Mouse (Mus musculus): ENCODE measurements around the gene Ltbp4. TPM values are rescaled to one million over a fixed set of nuclear protein-coding genes. Genes with fewer than 3 reads are reported as not detected.

The Ltbp4 gene
- polyA plus RNA-seq, 1 experiment from 2014 or later, result 66.0 TPM

DNA sequence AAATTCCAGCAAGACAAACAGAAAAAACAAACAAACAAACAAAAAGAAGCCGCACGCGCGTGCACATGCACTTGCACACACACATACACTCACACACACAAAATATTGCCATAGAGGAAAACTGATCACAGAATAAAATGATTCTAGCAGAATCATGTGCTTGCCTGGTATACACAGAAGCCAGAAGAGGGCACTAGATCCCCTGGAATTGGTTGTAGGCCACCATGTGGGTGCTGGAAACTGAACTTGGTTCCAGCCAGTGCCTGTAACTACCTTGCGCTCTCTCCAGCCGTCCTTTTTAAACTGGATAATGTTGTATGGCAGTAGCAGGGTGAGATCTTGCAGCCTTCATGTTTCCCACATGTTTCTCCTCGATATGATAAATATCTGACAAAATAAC lies 48.8 kb downstream of the Ltbp4 start:
- peaks cover 8% of the 10 kb centered on the region; the same call in 1 of the 2 replicates for H3K27me3 ChIP-seq
- no peak overlapping the region for H3K4me2 ChIP-seq
- no peak overlapping the region for H3K27ac ChIP-seq
- no peak overlapping the region for H3K9ac ChIP-seq
- 86% methylated on average over 7 of the region's 7 CpGs for WGBS
- ATAC-seq (ENCODE audit: insufficient number of reproducible peaks, low FRiP score, low TSS enrichment, low read depth), result no peak
- no peaks in the 10 kb centered on the region for H3K9me3 ChIP-seq
- H3K4me3 ChIP-seq, result no peak overlapping the region
- H3K4me1 ChIP-seq, result peaks cover 12% of the 10 kb centered on the region
- no peaks in the 10 kb centered on the region for H3K36me3 ChIP-seq

- no peak overlapping the region for H3K9ac ChIP-seq
- peak overlapping the region; percentile 25; the same call in 1 of the 2 replicates for H3K4me2 ChIP-seq
- peak overlapping the region; percentile 19 for H3K4me3 ChIP-seq
- no peak overlapping the region for H3K27ac ChIP-seq
- 8% methylated on average over 8 of the region's 8 CpGs for WGBS
- peaks cover 12% of the 10 kb centered on the region for H3K4me1 ChIP-seq
- peak; percentile 47; the same call in 1 of the 2 replicates for ATAC-seq (ENCODE audit: insufficient number of reproducible peaks, low FRiP score, low TSS enrichment, low read depth)
- H3K9me3 ChIP-seq, result no peaks in the 10 kb centered on the region
- H3K36me3 ChIP-seq, result peaks cover 19% of the 10 kb centered on the region
- peaks cover 8% of the 10 kb centered on the region; the same call in 1 of the 2 replicates for H3K27me3 ChIP-seq
Measured at GRCm38 (mm10) chr7:27285698-27286066, 51.8 kb downstream of the Ltbp4 start.

DNA sequence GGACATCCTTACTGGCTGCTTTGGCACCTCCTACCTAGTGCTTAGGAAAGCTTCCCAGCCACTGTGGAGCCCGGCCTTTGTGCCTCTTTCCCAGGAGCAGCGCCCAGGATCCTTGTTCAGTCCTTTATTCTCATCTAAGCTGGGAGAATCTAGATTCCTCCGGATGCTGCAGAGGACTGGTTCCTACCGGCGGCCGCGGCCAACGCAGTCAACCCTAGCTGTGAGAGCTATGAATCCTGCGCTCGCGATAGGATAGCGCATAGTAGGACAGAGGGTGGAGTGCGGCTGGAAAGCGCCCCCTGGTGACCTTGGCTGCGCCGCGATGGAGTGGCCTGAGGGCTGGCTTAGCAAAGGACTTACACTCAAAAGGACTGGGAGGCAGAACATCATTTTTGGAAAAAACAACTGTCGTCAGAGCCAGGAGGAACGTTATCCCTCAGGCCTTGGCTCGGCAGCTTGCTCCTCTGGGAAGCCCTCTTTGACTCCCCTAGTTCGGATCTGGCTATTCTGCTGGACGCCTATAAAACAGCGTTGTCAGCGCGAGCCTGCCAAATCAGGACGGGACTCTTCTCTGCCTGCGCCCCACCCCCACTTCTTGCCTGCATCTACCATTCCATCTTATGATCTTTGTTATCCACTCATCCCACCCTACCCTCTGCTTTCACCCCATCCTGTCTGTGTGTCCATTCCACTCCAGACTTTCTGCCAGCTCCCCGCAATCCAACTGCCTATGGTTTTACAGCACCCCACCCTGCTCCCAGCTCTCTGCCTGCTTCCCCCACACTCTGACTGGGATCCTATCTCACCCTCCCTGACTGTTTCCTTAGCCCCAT lies 52.4 kb downstream of the Ltbp4 start:
- ATAC-seq (ENCODE audit: insufficient number of reproducible peaks, low FRiP score, low TSS enrichment, low read depth), result peak; percentile 30; the same call in 1 of the 2 replicates
- WGBS, result 1% methylated on average over 28 of the region's 28 CpGs
- no peaks in the 10 kb centered on the region for H3K9me3 ChIP-seq
- no peak overlapping the region for H3K9ac ChIP-seq
- peaks cover 23% of the 10 kb centered on the region for H3K36me3 ChIP-seq
- peak overlapping the region; percentile 19 for H3K4me3 ChIP-seq
- peaks cover 8% of the 10 kb centered on the region; the same call in 1 of the 2 replicates for H3K27me3 ChIP-seq
- peaks cover 12% of the 10 kb centered on the region for H3K4me1 ChIP-seq
- no peak overlapping the region for H3K27ac ChIP-seq
- peak overlapping the region; percentile 25 for H3K4me2 ChIP-seq

DNA sequence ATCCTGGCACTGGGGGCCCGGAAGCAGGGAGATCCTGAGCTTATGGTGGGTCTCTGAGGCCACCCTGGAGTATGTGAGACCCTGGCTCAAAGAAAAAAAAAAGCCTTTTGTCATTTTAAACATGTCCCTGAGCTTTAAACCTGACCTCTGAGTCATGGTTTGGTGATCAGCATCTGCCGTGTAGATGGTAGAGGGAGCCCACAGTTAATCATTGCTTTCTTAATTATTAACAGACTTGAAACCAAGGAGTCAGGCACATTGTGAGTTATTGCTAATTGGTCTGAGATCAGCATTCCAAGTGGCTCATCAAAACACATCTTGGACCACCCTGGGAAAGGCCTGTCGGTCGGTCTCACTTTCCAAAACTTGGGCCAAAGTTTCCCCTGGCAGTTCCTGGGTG lies 55.3 kb downstream of the Ltbp4 start:
- 56% methylated on average over 4 of the region's 4 CpGs for WGBS
- Histone ChIP-seq H3K4me2 (no peak overlapping the region), H3K4me1 (peaks cover 12% of the 10 kb centered on the region), H3K36me3 (peaks cover 51% of the 10 kb centered on the region), H3K4me3 (no peak overlapping the region), H3K27ac (no peak overlapping the region), H3K27me3 (peaks cover 8% of the 10 kb centered on the region; the same call in 1 of the 2 replicates), H3K9ac (no peak overlapping the region), H3K9me3 (no peaks in the 10 kb centered on the region)
- ATAC-seq (ENCODE audit: insufficient number of reproducible peaks, low FRiP score, low TSS enrichment, low read depth), result no peak

DNA sequence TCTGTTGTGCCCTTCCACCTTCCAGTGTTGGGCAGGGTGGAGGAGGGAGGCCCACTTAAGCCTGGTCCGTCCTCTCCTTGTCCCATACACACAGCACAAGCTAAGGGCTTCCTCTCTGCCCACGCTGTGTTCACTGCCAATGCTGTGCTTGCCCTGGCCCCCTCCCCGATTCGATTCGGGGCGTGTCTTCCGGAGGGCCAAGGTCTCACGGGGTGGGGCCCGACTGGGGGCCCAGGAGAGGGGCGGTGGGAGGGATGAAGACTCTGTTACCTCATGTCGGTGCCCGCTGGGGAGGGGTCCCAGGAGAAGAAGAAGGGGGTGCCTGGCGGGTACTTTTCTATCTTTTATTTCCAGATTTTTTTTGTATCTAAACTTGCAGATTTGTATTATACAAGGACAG lies 55.8 kb downstream of the Ltbp4 start:
- Histone ChIP-seq H3K9me3 (no peaks in the 10 kb centered on the region), H3K4me3 (no peak overlapping the region), H3K4me1 (peaks cover 12% of the 10 kb centered on the region), H3K27me3 (peaks cover 8% of the 10 kb centered on the region; the same call in 1 of the 2 replicates), H3K27ac (no peak overlapping the region), H3K4me2 (no peak overlapping the region), H3K9ac (no peak overlapping the region), H3K36me3 (peaks cover 56% of the 10 kb centered on the region)
- WGBS, result 66% methylated on average over 13 of the region's 13 CpGs
- 0 out of 2 replicates have a peak, but pooled peaks have one; percentile 37 for ATAC-seq (ENCODE audit: insufficient number of reproducible peaks, low FRiP score, low TSS enrichment, low read depth)

DNA sequence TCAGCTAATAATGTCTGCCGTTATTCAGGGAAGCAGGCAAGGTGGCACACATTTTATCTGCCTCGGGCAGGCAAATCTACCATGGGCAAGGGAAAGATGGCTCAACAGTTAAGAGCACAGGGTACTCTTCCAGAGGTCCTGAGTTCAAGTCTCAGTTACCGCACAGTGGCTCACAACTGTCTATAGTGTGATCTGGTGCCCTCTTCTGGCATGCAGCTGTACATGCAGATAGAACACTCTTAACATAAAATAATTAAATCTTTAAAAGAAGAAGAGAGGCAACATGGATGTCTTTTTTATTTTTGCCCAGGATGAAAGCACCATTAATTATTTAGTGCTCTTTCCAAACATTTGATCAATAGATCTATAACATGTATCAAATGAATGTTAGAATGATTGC lies 60.3 kb downstream of the Ltbp4 start:
- Histone ChIP-seq H3K36me3 (peaks cover 89% of the 10 kb centered on the region), H3K27me3 (no peaks in the 10 kb centered on the region), H3K4me3 (no peak overlapping the region), H3K4me1 (peaks cover 4% of the 10 kb centered on the region; the same call in 1 of the 2 replicates), H3K9me3 (no peaks in the 10 kb centered on the region), H3K9ac (no peak overlapping the region), H3K4me2 (no peak overlapping the region), H3K27ac (no peak overlapping the region)
- WGBS, result 94% methylated on average over 3 of the region's 3 CpGs
- no peak for ATAC-seq (ENCODE audit: insufficient number of reproducible peaks, low FRiP score, low TSS enrichment, low read depth)

GRCm38 (mm10) chr7:27276021-27276420 lies 61.5 kb downstream of the Ltbp4 start:
- 57% methylated on average over 7 of the region's 7 CpGs for WGBS
- no peak overlapping the region for H3K27ac ChIP-seq
- H3K9me3 ChIP-seq, result no peaks in the 10 kb centered on the region
- no peak for ATAC-seq (ENCODE audit: insufficient number of reproducible peaks, low FRiP score, low TSS enrichment, low read depth)
- no peaks in the 10 kb centered on the region for H3K27me3 ChIP-seq
- peaks cover 4% of the 10 kb centered on the region; the same call in 1 of the 2 replicates for H3K4me1 ChIP-seq
- H3K4me3 ChIP-seq, result no peak overlapping the region
- no peak overlapping the region for H3K4me2 ChIP-seq
- H3K36me3 ChIP-seq, result peaks cover 88% of the 10 kb centered on the region
- H3K9ac ChIP-seq, result no peak overlapping the region

GRCm38 (mm10) chr7:27274916-27275315 lies 62.6 kb downstream of the Ltbp4 start:
- Histone ChIP-seq H3K27ac (no peak overlapping the region), H3K36me3 (peaks cover 90% of the 10 kb centered on the region), H3K9me3 (no peaks in the 10 kb centered on the region), H3K27me3 (no peaks in the 10 kb centered on the region), H3K4me3 (no peak overlapping the region), H3K4me1 (peaks cover 4% of the 10 kb centered on the region; the same call in 1 of the 2 replicates), H3K9ac (no peak overlapping the region), H3K4me2 (no peak overlapping the region)
- no peak for ATAC-seq (ENCODE audit: insufficient number of reproducible peaks, low FRiP score, low TSS enrichment, low read depth)
- 89% methylated on average over 4 of the region's 4 CpGs for WGBS

DNA sequence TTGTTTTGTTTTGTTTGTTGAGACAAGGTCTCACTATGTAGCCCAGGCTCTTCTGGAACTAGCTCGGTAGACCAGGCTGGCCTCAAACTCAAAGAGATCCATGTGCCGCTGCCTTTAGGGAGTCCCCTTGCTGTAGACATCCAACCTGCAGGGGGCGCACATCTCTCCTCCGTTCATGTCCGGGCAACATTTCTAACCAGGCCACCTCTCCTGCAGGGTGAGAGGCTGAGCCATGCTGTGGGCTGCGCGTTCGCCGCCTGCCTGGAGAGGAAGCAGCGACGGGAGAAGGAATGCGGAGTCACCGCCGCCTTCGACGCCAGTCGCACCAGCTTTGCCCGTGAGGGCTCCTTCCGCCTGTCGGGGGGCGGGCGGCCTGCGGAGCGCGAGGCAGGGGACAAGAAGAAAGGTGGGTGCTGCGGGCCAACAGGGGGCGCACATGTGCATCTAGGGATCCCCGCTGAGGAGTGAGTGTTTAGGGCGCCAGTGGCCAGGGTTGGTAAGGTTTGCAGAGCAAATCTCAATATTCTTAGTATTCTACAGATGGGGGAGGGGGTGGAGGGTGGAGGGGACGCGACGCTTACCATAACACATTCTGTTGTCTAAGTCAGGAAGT lies 63.6 kb downstream of the Ltbp4 start:
- no peak for ATAC-seq (ENCODE audit: insufficient number of reproducible peaks, low FRiP score, low TSS enrichment, low read depth)
- H3K9ac ChIP-seq, result no peak overlapping the region
- peaks cover 2% of the 10 kb centered on the region; the same call in 1 of the 2 replicates for H3K9me3 ChIP-seq
- peaks cover 90% of the 10 kb centered on the region for H3K36me3 ChIP-seq
- WGBS, result 63% methylated on average over 32 of the region's 32 CpGs
- H3K4me1 ChIP-seq, result peaks cover 4% of the 10 kb centered on the region; the same call in 1 of the 2 replicates
- no peak overlapping the region for H3K4me3 ChIP-seq
- no peaks in the 10 kb centered on the region for H3K27me3 ChIP-seq
- H3K27ac ChIP-seq, result no peak overlapping the region
- no peak overlapping the region for H3K4me2 ChIP-seq

GRCm38 (mm10) chr7:27271423-27271822 lies 66.1 kb downstream of the Ltbp4 start:
- 92% methylated on average over 8 of the region's 8 CpGs for WGBS
- no peak for ATAC-seq (ENCODE audit: insufficient number of reproducible peaks, low FRiP score, low TSS enrichment, low read depth)

DNA sequence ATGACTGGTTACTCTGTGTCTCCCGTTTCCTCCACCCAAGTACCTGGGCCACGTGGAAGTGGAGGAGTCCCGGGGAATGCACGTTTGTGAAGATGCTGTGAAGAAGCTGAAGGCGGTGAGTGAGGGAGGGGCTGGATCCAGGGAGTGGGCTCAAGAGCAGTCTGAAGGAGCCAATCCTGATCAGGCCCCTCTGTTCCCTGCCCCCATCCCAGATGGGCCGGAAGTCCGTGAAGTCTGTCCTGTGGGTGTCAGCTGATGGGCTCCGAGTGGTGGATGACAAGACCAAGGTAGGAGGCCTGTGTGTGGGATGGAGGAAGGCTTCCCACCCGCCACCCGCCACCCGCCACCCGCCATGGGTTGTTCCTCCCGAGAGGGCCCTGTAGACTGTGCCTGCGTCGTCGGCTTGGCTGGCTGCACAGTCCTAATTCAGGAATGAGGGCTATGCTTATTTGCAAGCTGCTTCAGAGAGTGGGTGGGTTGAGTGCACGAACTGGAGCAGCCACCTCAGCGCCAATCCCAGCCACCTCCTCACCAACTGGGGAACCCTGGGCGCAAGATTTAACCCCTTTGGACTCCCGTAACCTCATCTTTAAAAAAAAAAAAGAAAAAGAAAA lies 70.9 kb downstream of the Ltbp4 start:
- no peak for ATAC-seq (ENCODE audit: insufficient number of reproducible peaks, low FRiP score, low TSS enrichment, low read depth)
- no peaks in the 10 kb centered on the region for H3K4me1 ChIP-seq
- no peaks in the 10 kb centered on the region for H3K27me3 ChIP-seq
- WGBS, result 69% methylated on average over 20 of the region's 20 CpGs
- H3K9me3 ChIP-seq, result peaks cover 4% of the 10 kb centered on the region; the same call in 1 of the 2 replicates
- no peak overlapping the region for H3K9ac ChIP-seq
- H3K4me2 ChIP-seq, result no peak overlapping the region
- H3K36me3 ChIP-seq, result peaks cover 96% of the 10 kb centered on the region
- H3K27ac ChIP-seq, result no peak overlapping the region
- H3K4me3 ChIP-seq, result no peak overlapping the region

More at GRCm38 (mm10) chr7:27271423-27271822, 66.1 kb downstream of the Ltbp4 start:
- Histone ChIP-seq H3K4me2 (no peak overlapping the region), H3K27ac (no peak overlapping the region), H3K9me3 (peaks cover 4% of the 10 kb centered on the region; the same call in 1 of the 2 replicates), H3K4me3 (no peak overlapping the region), H3K4me1 (peaks cover 4% of the 10 kb centered on the region; the same call in 1 of the 2 replicates), H3K9ac (no peak overlapping the region), H3K36me3 (peaks cover 91% of the 10 kb centered on the region), H3K27me3 (no peaks in the 10 kb centered on the region)

Data from limb, embryonic 15.5 days (tissue).